8 mouse cellular contexts compared by ENCODE assay signal in genomic region chr8:39695331-39695730, GRCm38 (mm10).
DNase-seq lines count a peak whose midpoint lies in the region.

No protein-coding gene starts in this region.

- DNase-seq in cerebellum, postnatal 10 days, result peak; percentile 2 to 15
- DNase-seq in cerebellum, adult 18-20 months, result no peak
- peak; percentile 6 for DNase-seq in kidney, adult 9 months
- no peak for DNase-seq in kidney, adult 18-20 months
- peak; percentile 40 for DNase-seq in A20 (ENCODE audit: low read depth, low spot score)
- DNase-seq in left cerebral cortex, postnatal 14 days (ENCODE audit: low spot score in 2 of 2), result peak; percentile 16 to 37
- no peak for DNase-seq in ovary, postnatal 10 days (ENCODE audit: low spot score)
- no peak for DNase-seq in thymus, postnatal 0 days (ENCODE audit: low spot score)

- intact Hi-C loops in left cerebral cortex, postnatal 14 days (cut with DNase I), result no loop called here

Comparison
In these comparisons a context has a peak if more than half of its experiments do, and no peak if none do; other contexts are left out.
1. DNase-seq: peak in cerebellum, postnatal 10 days (2 of 2), kidney, adult 9 months (single experiment), A20 (single experiment) and left cerebral cortex, postnatal 14 days (2 of 2); none in cerebellum, adult 18-20 months (0 of 2), kidney, adult 18-20 months (single experiment), ovary, postnatal 10 days (single experiment) and thymus, postnatal 0 days (single experiment).